Mouse (Mus musculus): ENCODE results near the gene Styxl1. TPM values are rescaled to one million over a fixed set of nuclear protein-coding genes. Genes with fewer than 3 reads are reported as not detected.

The Styxl1 gene
- polyA plus RNA-seq, 1 experiment from 2014 or later, result 0.24 TPM

GRCm38 (mm10) chr5:135713441-135714218, 64.6 kb downstream of the Styxl1 start:
- no peaks in the 10 kb centered on the region for H3K4me1 ChIP-seq (ENCODE audit: control insufficient read depth, insufficient read depth, low read length)
- no peaks in the 10 kb centered on the region for H3K9me3 ChIP-seq (replicated peaks; ENCODE audit: control insufficient read depth, low read length, poor library complexity, severe bottlenecking)
- no peak overlapping the region for H3K27ac ChIP-seq (ENCODE audit: low read length)
- H3K9ac ChIP-seq (ENCODE audit: low read depth, low read length), result no peak overlapping the region
- H3K4me3 ChIP-seq (ENCODE audit: low read depth, low read length), result no peak overlapping the region
- H3K4me2 ChIP-seq (ENCODE audit: low read length), result no peak overlapping the region
- 78% methylated on average over 16 of the region's 16 CpGs for WGBS
- no peaks in the 10 kb centered on the region for H3K27me3 ChIP-seq (ENCODE audit: control insufficient read depth, insufficient read depth, low read depth, low read length)
- H3K36me3 ChIP-seq (ENCODE audit: control insufficient read depth, insufficient read depth, low read length), result peaks cover 7% of the 10 kb centered on the region
- no peak for ATAC-seq

- no peaks in the 10 kb centered on the region for H3K4me1 ChIP-seq (ENCODE audit: control insufficient read depth, insufficient read depth, low read length)
- 73% methylated on average over 4 of the region's 4 CpGs for WGBS
- peaks cover 10% of the 10 kb centered on the region for H3K36me3 ChIP-seq (ENCODE audit: control insufficient read depth, insufficient read depth, low read length)
- no peak overlapping the region for H3K4me3 ChIP-seq (ENCODE audit: low read depth, low read length)
- no peak overlapping the region for H3K27ac ChIP-seq (ENCODE audit: low read length)
- no peak for ATAC-seq
- no peaks in the 10 kb centered on the region for H3K27me3 ChIP-seq (ENCODE audit: control insufficient read depth, insufficient read depth, low read depth, low read length)
- H3K9me3 ChIP-seq (replicated peaks; ENCODE audit: control insufficient read depth, low read length, poor library complexity, severe bottlenecking), result no peaks in the 10 kb centered on the region
- H3K9ac ChIP-seq (ENCODE audit: low read depth, low read length), result no peak overlapping the region
- H3K4me2 ChIP-seq (ENCODE audit: low read length), result no peak overlapping the region
These were observed 65.4 kb downstream of the Styxl1 start for GRCm38 (mm10) chr5:135712803-135713202.

- H3K4me3 ChIP-seq (ENCODE audit: low read depth, low read length), result no peak overlapping the region
- H3K27me3 ChIP-seq (ENCODE audit: control insufficient read depth, insufficient read depth, low read depth, low read length), result no peaks in the 10 kb centered on the region
These were observed 66.4 kb downstream of the Styxl1 start for GRCm38 (mm10) chr5:135711582-135712355.

GRCm38 (mm10) chr5:135710599-135711214, 67.5 kb downstream of the Styxl1 start:
- no peak for ATAC-seq
- Histone ChIP-seq H3K9me3 (replicated peaks; ENCODE audit: control insufficient read depth, low read length, poor library complexity, severe bottlenecking) (no peaks in the 10 kb centered on the region), H3K4me3 (ENCODE audit: low read depth, low read length) (no peak overlapping the region), H3K27ac (ENCODE audit: low read length) (no peak overlapping the region), H3K4me2 (ENCODE audit: low read length) (no peak overlapping the region), H3K4me1 (ENCODE audit: control insufficient read depth, insufficient read depth, low read length) (no peaks in the 10 kb centered on the region), H3K9ac (ENCODE audit: low read depth, low read length) (no peak overlapping the region), H3K36me3 (ENCODE audit: control insufficient read depth, insufficient read depth, low read length) (peaks cover 3% of the 10 kb centered on the region; the same call in 1 of the 2 replicates), H3K27me3 (ENCODE audit: control insufficient read depth, insufficient read depth, low read depth, low read length) (no peaks in the 10 kb centered on the region)
- WGBS, result 91% methylated on average over 7 of the region's 7 CpGs

More at GRCm38 (mm10) chr5:135711582-135712355, 66.4 kb downstream of the Styxl1 start:
- 93% methylated on average over 13 of the region's 13 CpGs for WGBS
- Histone ChIP-seq H3K4me1 (ENCODE audit: control insufficient read depth, insufficient read depth, low read length) (no peaks in the 10 kb centered on the region), H3K9ac (ENCODE audit: low read depth, low read length) (no peak overlapping the region), H3K36me3 (ENCODE audit: control insufficient read depth, insufficient read depth, low read length) (peaks cover 10% of the 10 kb centered on the region), H3K4me2 (ENCODE audit: low read length) (no peak overlapping the region), H3K9me3 (replicated peaks; ENCODE audit: control insufficient read depth, low read length, poor library complexity, severe bottlenecking) (no peaks in the 10 kb centered on the region), H3K27ac (ENCODE audit: low read length) (no peak overlapping the region)
- ATAC-seq, result no peak

- Histone ChIP-seq H3K9me3 (replicated peaks; ENCODE audit: control insufficient read depth, low read length, poor library complexity, severe bottlenecking) (no peaks in the 10 kb centered on the region), H3K4me2 (ENCODE audit: low read length) (no peak overlapping the region), H3K27ac (ENCODE audit: low read length) (no peak overlapping the region), H3K9ac (ENCODE audit: low read depth, low read length) (no peak overlapping the region), H3K36me3 (ENCODE audit: control insufficient read depth, insufficient read depth, low read length) (0 out of 2 replicates have a peak, but pooled peaks cover 3% of the 10 kb centered on the region), H3K4me1 (ENCODE audit: control insufficient read depth, insufficient read depth, low read length) (no peaks in the 10 kb centered on the region), H3K4me3 (ENCODE audit: low read depth, low read length) (no peak overlapping the region), H3K27me3 (ENCODE audit: control insufficient read depth, insufficient read depth, low read depth, low read length) (no peaks in the 10 kb centered on the region)
- no peak for ATAC-seq
- WGBS, result 98% methylated on average over 5 of the region's 5 CpGs
These were observed 68.5 kb downstream of the Styxl1 start for GRCm38 (mm10) chr5:135709716-135710115.

GRCm38 (mm10) chr5:135707855-135708254, 70.3 kb downstream of the Styxl1 start:
- no peak overlapping the region for H3K4me3 ChIP-seq (ENCODE audit: low read depth, low read length)
- no peaks in the 10 kb centered on the region for H3K4me1 ChIP-seq (ENCODE audit: control insufficient read depth, insufficient read depth, low read length)
- no peak overlapping the region for H3K9ac ChIP-seq (ENCODE audit: low read depth, low read length)
- H3K36me3 ChIP-seq (ENCODE audit: control insufficient read depth, insufficient read depth, low read length), result 0 out of 2 replicates have a peak, but pooled peaks cover 3% of the 10 kb centered on the region
- no peak for ATAC-seq
- H3K4me2 ChIP-seq (ENCODE audit: low read length), result no peak overlapping the region
- 63% methylated on average over 1 of the region's 1 CpGs for WGBS
- no peaks in the 10 kb centered on the region for H3K27me3 ChIP-seq (ENCODE audit: control insufficient read depth, insufficient read depth, low read depth, low read length)
- no peaks in the 10 kb centered on the region for H3K9me3 ChIP-seq (replicated peaks; ENCODE audit: control insufficient read depth, low read length, poor library complexity, severe bottlenecking)
- H3K27ac ChIP-seq (ENCODE audit: low read length), result no peak overlapping the region

GRCm38 (mm10) chr5:135707039-135707438, 71.1 kb downstream of the Styxl1 start:
- no peaks in the 10 kb centered on the region for H3K9me3 ChIP-seq (replicated peaks; ENCODE audit: control insufficient read depth, low read length, poor library complexity, severe bottlenecking)
- H3K4me3 ChIP-seq (ENCODE audit: low read depth, low read length), result no peak overlapping the region
- H3K9ac ChIP-seq (ENCODE audit: low read depth, low read length), result no peak overlapping the region
- H3K27me3 ChIP-seq (ENCODE audit: control insufficient read depth, insufficient read depth, low read depth, low read length), result no peaks in the 10 kb centered on the region
- no peaks in the 10 kb centered on the region for H3K4me1 ChIP-seq (ENCODE audit: control insufficient read depth, insufficient read depth, low read length)
- 0 out of 2 replicates have a peak, but pooled peaks cover 7% of the 10 kb centered on the region for H3K36me3 ChIP-seq (ENCODE audit: control insufficient read depth, insufficient read depth, low read length)
- no peak overlapping the region for H3K27ac ChIP-seq (ENCODE audit: low read length)
- ATAC-seq, result no peak
- WGBS, result 94% methylated on average over 13 of the region's 13 CpGs
- H3K4me2 ChIP-seq (ENCODE audit: low read length), result no peak overlapping the region

- H3K4me3 ChIP-seq (ENCODE audit: low read depth, low read length), result no peak overlapping the region
- no peaks in the 10 kb centered on the region for H3K27me3 ChIP-seq (ENCODE audit: control insufficient read depth, insufficient read depth, low read depth, low read length)
- H3K27ac ChIP-seq (ENCODE audit: low read length), result no peak overlapping the region
- H3K4me1 ChIP-seq (ENCODE audit: control insufficient read depth, insufficient read depth, low read length), result no peaks in the 10 kb centered on the region
- H3K36me3 ChIP-seq (ENCODE audit: control insufficient read depth, insufficient read depth, low read length), result peaks cover 10% of the 10 kb centered on the region; the same call in 1 of the 2 replicates
- H3K9ac ChIP-seq (ENCODE audit: low read depth, low read length), result no peak overlapping the region
- no peaks in the 10 kb centered on the region for H3K9me3 ChIP-seq (replicated peaks; ENCODE audit: control insufficient read depth, low read length, poor library complexity, severe bottlenecking)
- 94% methylated on average over 4 of the region's 4 CpGs for whole genome bisulfite sequencing
- ATAC-seq, result no peak
- no peak overlapping the region for H3K4me2 ChIP-seq (ENCODE audit: low read length)
These were observed 72.8 kb downstream of the Styxl1 start for GRCm38 (mm10) chr5:135705383-135705782.
